Mouse (Mus musculus): ENCODE data around the gene Phc1. TPM values are rescaled to one million over a fixed set of nuclear protein-coding genes. Genes with fewer than 3 reads are reported as not detected.
"Not testable (repeated sequence)": the region's sequence is repeated elsewhere in the genome, so short reads cannot be mapped to it uniquely, and the experiment has no call there.

Gene Phc1
- polyA plus RNA-seq, 1 experiment: 45.1 TPM

GRCm38 (mm10) chr6:122365706-122366105 lies 25.3 kb upstream of the Phc1 start:
- Histone ChIP-seq H3K4me3 (replicated peaks; ENCODE audit: extremely low read depth, low read depth, low read length) (no peak overlapping the region), H3K4me1 (ENCODE audit: control insufficient read depth, insufficient read depth, low read length) (no peaks in the 10 kb centered on the region)
- WGBS: 37% methylated on average over 3 of the region's 3 CpGs
- no peak for TF ChIP-seq CTCF (IDR thresholded peaks at IDR 0.05; ENCODE audit: insufficient read depth, low read length)
- TF ChIP-seq POLR2A (IDR thresholded peaks at IDR 0.05; ENCODE audit: borderline replicate concordance, extremely low read depth, low read depth, low read length): no peak
- DNase-seq: no peak

- no peak for TF ChIP-seq CTCF (IDR thresholded peaks at IDR 0.05; ENCODE audit: insufficient read depth, low read length)
- TF ChIP-seq POLR2A (IDR thresholded peaks at IDR 0.05; ENCODE audit: borderline replicate concordance, extremely low read depth, low read depth, low read length): no peak
- Histone ChIP-seq H3K4me1 (ENCODE audit: control insufficient read depth, insufficient read depth, low read length) (no peaks in the 10 kb centered on the region), H3K4me3 (replicated peaks; ENCODE audit: extremely low read depth, low read depth, low read length) (no peak overlapping the region)
- no peak for DNase-seq
- WGBS: 76% methylated on average over 1 of the region's 1 CpGs
Measured at GRCm38 (mm10) chr6:122357089-122357488, 16.7 kb upstream of the Phc1 start.

DNA sequence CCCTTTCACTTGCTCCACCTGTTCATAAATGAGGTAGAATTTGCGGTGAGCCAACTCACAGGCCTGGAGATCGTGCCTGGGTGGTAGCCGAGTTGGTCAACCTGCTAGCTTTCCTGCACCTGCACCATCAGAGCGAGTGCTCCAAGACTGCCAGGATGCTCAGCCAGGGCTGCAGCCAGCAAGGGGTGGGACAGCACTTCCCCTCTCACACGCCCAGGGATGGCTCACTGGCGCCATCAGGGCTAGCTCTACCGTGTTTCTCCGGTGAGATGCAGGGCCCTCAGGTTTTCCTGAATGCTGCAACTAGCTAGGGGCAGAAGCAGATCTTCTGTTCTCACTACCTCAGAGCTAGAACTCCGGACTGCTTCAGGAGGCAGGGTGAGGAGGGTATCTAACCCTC lies 15.5 kb upstream of the Phc1 start:
- WGBS: 57% methylated on average over 9 of the region's 9 CpGs
- DNase-seq: no peak
- no peak for TF ChIP-seq CTCF (IDR thresholded peaks at IDR 0.05; ENCODE audit: insufficient read depth, low read length)
- TF ChIP-seq POLR2A (IDR thresholded peaks at IDR 0.05; ENCODE audit: borderline replicate concordance, extremely low read depth, low read depth, low read length): no peak
- H3K4me1 ChIP-seq (ENCODE audit: control insufficient read depth, insufficient read depth, low read length): no peaks in the 10 kb centered on the region
- H3K4me3 ChIP-seq (replicated peaks; ENCODE audit: extremely low read depth, low read depth, low read length): no peak overlapping the region

DNA sequence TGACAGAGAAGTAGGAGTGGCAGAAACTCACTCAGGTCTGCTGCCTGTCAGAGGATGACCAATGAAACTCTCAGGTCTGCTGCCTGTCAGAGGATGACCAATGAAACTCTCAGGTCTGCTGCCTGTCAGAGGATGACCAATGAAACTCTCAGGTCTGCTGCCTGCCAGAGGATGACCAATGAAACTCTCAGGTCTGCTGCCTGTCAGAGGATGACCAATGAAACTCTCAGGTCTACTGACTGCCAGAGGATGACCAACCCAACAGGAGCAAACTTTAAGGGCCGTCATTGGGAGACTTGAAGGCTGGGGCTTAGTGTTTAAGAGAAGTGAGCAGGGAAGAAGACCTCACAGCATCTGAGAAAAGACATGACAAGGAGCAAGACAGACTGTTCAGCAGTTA lies 7.0 kb upstream of the Phc1 start:
- not testable (repeated sequence) for DNase-seq; H3K4me1 ChIP-seq (ENCODE audit: control insufficient read depth, insufficient read depth, low read length); H3K4me3 ChIP-seq (replicated peaks; ENCODE audit: extremely low read depth, low read depth, low read length)
- 48% methylated on average over 1 of the region's 1 CpGs for WGBS

- DNase-seq: no peak
- Histone ChIP-seq H3K4me1 (ENCODE audit: control insufficient read depth, insufficient read depth, low read length) (no peaks in the 10 kb centered on the region), H3K4me3 (replicated peaks; ENCODE audit: extremely low read depth, low read depth, low read length) (no peak overlapping the region)
- WGBS: 88% methylated on average over 7 of the region's 7 CpGs
- TF ChIP-seq CTCF (IDR thresholded peaks at IDR 0.05; ENCODE audit: insufficient read depth, low read length): no peak
- no peak for TF ChIP-seq POLR2A (IDR thresholded peaks at IDR 0.05; ENCODE audit: borderline replicate concordance, extremely low read depth, low read depth, low read length)
Measured at GRCm38 (mm10) chr6:122346399-122346798, 6.0 kb upstream of the Phc1 start.

DNA sequence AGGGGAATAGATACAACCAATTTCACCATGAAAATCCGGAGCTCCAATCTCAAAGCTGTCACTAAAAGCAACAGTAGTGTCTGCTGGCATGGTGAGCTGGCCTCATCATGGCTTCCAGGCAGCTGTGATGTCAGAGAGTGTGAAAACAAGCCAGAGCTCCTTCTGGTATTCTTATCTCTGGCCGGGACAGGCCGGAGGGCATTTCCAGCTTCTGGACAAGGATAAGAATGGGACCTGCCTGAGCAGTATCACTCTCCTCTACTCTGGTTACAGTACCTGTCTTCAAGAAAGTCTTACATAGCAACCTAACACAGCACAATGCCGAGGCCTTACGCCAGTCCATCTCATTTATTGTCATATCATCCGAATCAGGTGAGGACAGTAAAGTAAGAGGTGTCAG lies 5.4 kb upstream of the Phc1 start:
- WGBS: 66% methylated on average over 6 of the region's 6 CpGs
- no peak for TF ChIP-seq POLR2A (IDR thresholded peaks at IDR 0.05; ENCODE audit: borderline replicate concordance, extremely low read depth, low read depth, low read length)
- TF ChIP-seq CTCF (IDR thresholded peaks at IDR 0.05; ENCODE audit: insufficient read depth, low read length): no peak
- Histone ChIP-seq H3K4me1 (ENCODE audit: control insufficient read depth, insufficient read depth, low read length) (no peaks in the 10 kb centered on the region), H3K4me3 (replicated peaks; ENCODE audit: extremely low read depth, low read depth, low read length) (no peak overlapping the region)
- no peak for DNase-seq

- DNase-seq: no peak
- TF ChIP-seq POLR2A (IDR thresholded peaks at IDR 0.05; ENCODE audit: borderline replicate concordance, extremely low read depth, low read depth, low read length) (no peak), CTCF (IDR thresholded peaks at IDR 0.05; ENCODE audit: insufficient read depth, low read length) (no peak)
- Histone ChIP-seq H3K4me3 (replicated peaks; ENCODE audit: extremely low read depth, low read depth, low read length) (no peak overlapping the region), H3K4me1 (ENCODE audit: control insufficient read depth, insufficient read depth, low read length) (peaks cover 3% of the 10 kb centered on the region; the same call in 1 of the 2 replicates)
- 48% methylated on average over 9 of the region's 9 CpGs for WGBS
Measured at GRCm38 (mm10) chr6:122344386-122345116, 4.2 kb upstream of the Phc1 start.

DNA sequence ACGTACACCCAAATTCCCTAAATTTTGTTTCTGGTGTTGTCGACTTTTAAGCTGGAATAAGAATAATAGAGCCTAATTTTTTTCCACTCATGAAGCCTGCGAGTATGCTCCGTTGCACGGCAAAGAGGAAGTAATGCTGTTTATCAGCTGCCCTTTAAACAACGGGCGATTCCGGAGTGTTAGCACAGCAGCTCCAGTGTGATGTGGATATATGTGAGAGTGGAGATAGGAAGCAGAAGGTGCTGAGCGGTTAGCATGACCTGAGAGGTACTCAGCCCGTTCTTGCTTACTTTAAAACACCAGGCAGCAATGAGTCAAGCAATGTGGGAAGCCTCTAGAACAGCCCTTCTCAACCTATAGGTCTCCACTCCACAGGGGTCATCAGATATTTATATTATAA lies 3.4 kb upstream of the Phc1 start:
- peaks cover 3% of the 10 kb centered on the region; the same call in 1 of the 2 replicates for H3K4me1 ChIP-seq (ENCODE audit: control insufficient read depth, insufficient read depth, low read length)
- no peak for TF ChIP-seq CTCF (IDR thresholded peaks at IDR 0.05; ENCODE audit: insufficient read depth, low read length)
- TF ChIP-seq POLR2A (IDR thresholded peaks at IDR 0.05; ENCODE audit: borderline replicate concordance, extremely low read depth, low read depth, low read length): no peak
- WGBS: 13% methylated on average over 10 of the region's 10 CpGs
- no peak overlapping the region for H3K4me3 ChIP-seq (replicated peaks; ENCODE audit: extremely low read depth, low read depth, low read length)
- DNase-seq: no peak

DNA sequence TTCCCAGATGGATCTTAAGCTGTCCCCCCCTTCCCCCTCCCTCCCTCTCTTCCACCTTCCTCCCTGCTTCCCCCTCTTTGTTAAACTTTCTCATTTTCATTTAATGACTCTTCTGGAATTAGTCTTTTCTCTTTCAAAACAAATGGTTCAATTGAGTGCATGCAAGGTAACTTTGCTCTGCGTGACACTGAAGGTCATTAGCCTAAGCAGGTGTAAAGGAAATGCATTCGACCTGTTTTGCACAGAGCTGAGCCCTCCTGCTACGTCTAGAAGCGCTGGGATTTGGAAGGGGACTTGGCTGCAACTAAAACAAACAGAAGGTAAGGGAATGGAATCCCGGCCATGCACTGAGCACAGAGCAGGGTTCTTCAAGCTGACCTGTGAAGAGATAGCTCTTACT lies 1.8 kb upstream of the Phc1 start:
- 40% methylated on average over 5 of the region's 5 CpGs for WGBS
- no peak for TF ChIP-seq POLR2A (IDR thresholded peaks at IDR 0.05; ENCODE audit: borderline replicate concordance, extremely low read depth, low read depth, low read length)
- TF ChIP-seq CTCF (IDR thresholded peaks at IDR 0.05; ENCODE audit: insufficient read depth, low read length): no peak
- no peak for DNase-seq
- Histone ChIP-seq H3K4me1 (ENCODE audit: control insufficient read depth, insufficient read depth, low read length) (peaks cover 3% of the 10 kb centered on the region; the same call in 1 of the 2 replicates), H3K4me3 (replicated peaks; ENCODE audit: extremely low read depth, low read depth, low read length) (no peak overlapping the region)

GRCm38 (mm10) chr6:122341038-122341810 lies 863 bp upstream of the Phc1 start:
- no peak overlapping the region for H3K4me3 ChIP-seq (replicated peaks; ENCODE audit: extremely low read depth, low read depth, low read length)
- peaks cover 3% of the 10 kb centered on the region; the same call in 1 of the 2 replicates for H3K4me1 ChIP-seq (ENCODE audit: control insufficient read depth, insufficient read depth, low read length)
- TF ChIP-seq POLR2A (IDR thresholded peaks at IDR 0.05; ENCODE audit: borderline replicate concordance, extremely low read depth, low read depth, low read length): no peak
- TF ChIP-seq CTCF (IDR thresholded peaks at IDR 0.05; ENCODE audit: insufficient read depth, low read length): no peak
- WGBS: 60% methylated on average over 7 of the region's 7 CpGs
- no peak for DNase-seq

Measured in lung, adult 2 months (tissue).